Mouse (Mus musculus) effector memory CD4-positive, alpha-beta T cell, adult 5 months (primary cell): ENCODE results near the gene Hcrt. TPM values are rescaled to one million over a fixed set of nuclear protein-coding genes. Genes with fewer than 3 reads are reported as not detected.

Experiments used
- polyA plus RNA-seq: library from polyadenylated mRNA; unstranded; fragments of 100-300 nt; shearing (Covaris generic); gene quantifications from one replicate; pipeline ENCODE4 v1.2.1, GENCODE M21; 2017

Gene Hcrt
- not detected for polyA plus RNA-seq

GRCm38 (mm10) chr11:100762831-100763230 is at the start of gene Hcrt:
Gene Hcrt, minus strand, starts transcription at chr11:100762931.

GRCm38 (mm10) chr11:100770646-100771408 is 8.1 kb upstream of the Hcrt start, which contains the start of gene Ghdc:
Gene Ghdc, minus strand, starts transcription at chr11:100770957.

GRCm38 (mm10) chr11:100759611-100760233 is 3.0 kb downstream of the Hcrt start, which contains the start of gene Kcnh4:
Gene Kcnh4, minus strand, starts transcription at chr11:100759942.

GRCm38 (mm10) chr11:100738066-100738604 is 24.6 kb downstream of the Hcrt start, which contains the start of gene Rab5c:
Gene Rab5c, minus strand, starts transcription at chr11:100738215.

GRCm38 (mm10) chr11:100713735-100714533 is 48.8 kb downstream of the Hcrt start, which contains the start of gene Hspb9:
Gene Hspb9, plus strand, starts transcription at chr11:100713850.

GRCm38 (mm10) chr11:100711783-100712615 is 50.7 kb downstream of the Hcrt start, which contains the start of gene Kat2a:
Gene Kat2a, minus strand, starts transcription at chr11:100712465.

Other genes starting within 250 kb of the Hcrt start
- 187 TPM for gene Acly, start 234.9 kb downstream of the Hcrt start, polyA plus RNA-seq
- gene Ttc25, start 217.3 kb downstream of the Hcrt start, polyA plus RNA-seq: 0.14 TPM
- gene Cnp, start 188.0 kb downstream of the Hcrt start, polyA plus RNA-seq: 118 TPM
- 13.1 TPM for gene Nkiras2, start 143.7 kb downstream of the Hcrt start, polyA plus RNA-seq
- 444 TPM for gene Dnajc7, start 142.8 kb downstream of the Hcrt start, polyA plus RNA-seq
- not detected for gene Zfp385c, start 70.5 kb downstream of the Hcrt start, polyA plus RNA-seq
- 13.8 TPM for gene Dhx58, start 58.7 kb downstream of the Hcrt start, polyA plus RNA-seq
- 40.1 TPM for gene Kat2a, start 50.5 kb downstream of the Hcrt start, polyA plus RNA-seq
- gene Hspb9, start 49.1 kb downstream of the Hcrt start, polyA plus RNA-seq: not detected
- gene Rab5c, start 24.7 kb downstream of the Hcrt start, polyA plus RNA-seq: 39.9 TPM
- gene Kcnh4, start 3.0 kb downstream of the Hcrt start, polyA plus RNA-seq: not detected
- 2.7 TPM for gene Ghdc, start 8.0 kb upstream of the Hcrt start, polyA plus RNA-seq
- gene Stat5b, start 87.8 kb upstream of the Hcrt start, polyA plus RNA-seq: 293 TPM
- gene Stat5a, start 96.4 kb upstream of the Hcrt start, polyA plus RNA-seq: 161 TPM
- gene Stat3, start 176.6 kb upstream of the Hcrt start, polyA plus RNA-seq: 338 TPM
- gene Cavin1, start 208.0 kb upstream of the Hcrt start, polyA plus RNA-seq: not detected
- 1.00 TPM for gene Atp6v0a1, start 246.5 kb upstream of the Hcrt start, polyA plus RNA-seq